Mouse (Mus musculus) neural tube, embryonic 11.5 days (tissue): ENCODE data around the gene Klhl18. TPM values are rescaled to one million over a fixed set of nuclear protein-coding genes. Genes with fewer than 3 reads are reported as not detected.
A peak's percentile ranks its signal among the peaks of the same experiment; 100 is the strongest.
"Not testable (repeated sequence)": the region's sequence is repeated elsewhere in the genome, so short reads cannot be mapped to it uniquely, and the experiment has no call there.

Source experiments
- ATAC-seq: fragments of 200-750 bp; cut with Nextera tagmentation; 2 replicates; pipeline ENCODE4 v1.8.0; 2017; ENCODE audit warnings: moderate number of reproducible peaks, mild to moderate bottlenecking, moderate TSS enrichment, moderate library complexity; ENCODE audit not compliant: insufficient read depth, low FRiP score, low TSS enrichment
- DNase-seq: peaks from one replicate; pipeline ENCODE4 v3.0.0-alpha.2; 2015; ENCODE audit warnings: low spot score
- H3K27ac ChIP-seq: fragments of 300-500 bp; sonication (generic); 2 replicates; pipeline ENCODE4 v1.5.1; 2014; ENCODE audit warnings: low read depth, mild to moderate bottlenecking, low read length
- H3K27me3 ChIP-seq: fragments of 300-500 bp; sonication (generic); 2 replicates; pipeline ENCODE4 v1.6.1; 2014; ENCODE audit warnings: mild to moderate bottlenecking, low read length, mixed read lengths; ENCODE audit not compliant: control insufficient read depth, insufficient read depth
- H3K36me3 ChIP-seq: fragments of 300-500 bp; sonication (generic); 2 replicates; pipeline ENCODE4 v1.6.1; 2014; ENCODE audit warnings: mild to moderate bottlenecking, low read length, moderate library complexity, mixed read lengths; ENCODE audit not compliant: control insufficient read depth, insufficient read depth
- H3K4me1 ChIP-seq: fragments of 300-500 bp; sonication (generic); 2 replicates; pipeline ENCODE4 v1.6.1; 2014; ENCODE audit warnings: low read length, mixed read lengths; ENCODE audit not compliant: control insufficient read depth, insufficient read depth
- H3K4me2 ChIP-seq: fragments of 300-500 bp; sonication (generic); 2 replicates; pipeline ENCODE4 v1.6.1; 2014; ENCODE audit warnings: low read depth, mild to moderate bottlenecking, moderate library complexity
- H3K4me3 ChIP-seq: fragments of 300-500 bp; sonication (generic); 2 replicates; pipeline ENCODE4 v1.5.1; 2014; ENCODE audit warnings: low read depth, low read length
- H3K9ac ChIP-seq: fragments of 300-500 bp; sonication (generic); 2 replicates; pipeline ENCODE4 v1.6.1; 2014; ENCODE audit warnings: mild to moderate bottlenecking, low read length
- H3K9me3 ChIP-seq: fragments of 300-500 bp; sonication (generic); 2 replicates; pipeline ENCODE4 v1.6.1; 2016; ENCODE audit warnings: low read length; ENCODE audit not compliant: control insufficient read depth
- WGBS: fragments of 180-500 bp; shearing (Covaris S2); extraction: QIAGEN DNeasy Blood & Tissue Kit; methylation state at CpG from one replicate; pipeline ENCODE4 v1.1.7; 2014; 5-methylcytosine and 5-hydroxymethylcytosine counted together
- polyA plus RNA-seq: library from polyadenylated mRNA; unstranded; fragments of >200 nt; fragmentation: Nextera tagmentation; extraction: Ambion mirVana; gene quantifications from 2 replicates; pipeline ENCODE4 v1.2.1, GENCODE M21; 2014

Klhl18 gene
- polyA plus RNA-seq, 1 experiment from 2014 or later, result 11.1 TPM

DNA sequence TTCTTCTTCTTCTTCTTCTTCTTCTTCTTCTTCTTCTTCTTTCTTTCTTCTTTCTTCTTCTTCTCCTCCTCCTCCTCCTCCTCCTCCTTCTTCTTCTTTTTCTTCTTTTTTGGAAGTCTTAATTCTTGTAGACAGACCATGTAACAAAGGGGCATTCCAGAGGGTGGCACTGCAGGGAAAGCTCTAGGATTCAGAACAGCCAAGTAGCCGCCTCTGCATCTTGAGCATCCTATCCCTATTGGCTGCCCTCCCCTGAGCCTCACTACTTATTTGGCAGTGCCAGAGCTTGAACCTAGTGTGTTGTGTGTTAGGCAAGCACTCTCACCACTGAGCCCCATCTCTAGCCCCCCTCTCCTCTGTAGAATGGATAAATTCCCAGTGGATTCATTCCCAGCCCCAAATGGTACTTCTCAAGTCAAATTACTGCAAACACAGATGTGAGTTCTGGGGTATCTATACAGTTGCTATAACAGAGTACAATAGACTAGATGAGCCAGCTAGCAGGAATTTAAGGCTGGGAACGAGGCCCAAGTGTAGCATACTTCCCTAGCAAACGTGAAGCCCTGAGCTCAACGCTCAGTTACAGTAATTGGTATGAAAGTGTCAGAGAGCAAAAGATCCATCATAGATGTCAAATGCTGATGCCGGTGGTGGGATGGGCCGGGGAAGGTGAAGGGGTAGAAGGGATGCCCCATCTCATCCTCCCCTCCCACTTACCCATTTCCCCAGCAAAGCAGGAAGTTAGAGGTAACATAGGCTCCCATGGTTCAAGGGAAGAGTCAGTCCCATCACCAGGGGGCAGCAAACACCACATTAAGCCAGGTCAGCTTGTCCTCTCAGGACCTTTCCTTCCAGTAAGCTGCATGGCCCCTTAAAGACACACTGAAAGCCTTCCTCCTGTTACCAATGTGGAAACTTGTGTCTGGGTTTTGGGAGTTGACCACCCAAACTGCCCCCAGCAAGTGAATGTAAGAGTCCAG is 65.3 kb downstream of the Klhl18 start:
- ATAC-seq, result no peak
- Histone ChIP-seq H3K4me1 (peaks cover 5% of the 10 kb centered on the region), H3K4me3 (no peak overlapping the region), H3K4me2 (no peak overlapping the region), H3K27ac (no peak overlapping the region), H3K27me3 (no peaks in the 10 kb centered on the region), H3K9ac (no peak overlapping the region), H3K9me3 (no peaks in the 10 kb centered on the region), H3K36me3 (no peaks in the 10 kb centered on the region)
- DNase-seq, result peak; percentile 81
- WGBS, result 43% methylated on average over 6 of the region's 6 CpGs

DNA sequence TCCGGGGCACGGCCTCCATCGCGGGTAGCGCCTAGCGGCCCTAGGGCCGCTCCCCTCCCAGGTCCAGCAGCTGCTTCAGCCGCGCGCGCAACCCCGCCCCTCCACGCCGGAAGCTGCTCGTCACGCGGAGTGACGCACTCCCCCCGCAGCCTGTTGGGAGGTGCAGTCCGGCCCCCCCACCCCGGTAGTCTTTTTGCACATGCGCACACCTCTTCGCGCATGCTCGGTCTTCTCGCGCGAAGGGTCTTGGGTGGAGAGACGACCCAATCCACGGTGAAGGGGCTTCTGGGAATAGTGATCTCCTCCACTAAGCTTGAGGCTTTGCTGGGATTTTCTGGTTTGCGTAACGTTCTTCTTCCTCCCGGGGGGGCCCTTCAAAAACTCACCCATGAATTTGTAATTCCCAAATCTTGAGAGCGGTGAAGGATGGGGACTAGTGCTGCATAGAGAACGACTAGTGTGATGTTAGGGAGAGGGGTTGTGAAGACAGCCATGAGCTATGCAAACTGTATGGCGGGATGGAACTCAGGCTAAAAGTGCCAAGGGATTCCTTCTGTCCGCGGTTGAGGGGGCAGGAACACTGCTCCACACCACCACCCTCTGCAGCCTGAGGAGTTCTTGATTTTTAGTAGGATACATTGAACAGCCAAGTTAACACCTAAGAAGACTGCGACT is 68.3 kb downstream of the Klhl18 start, which contains the start of gene Ptpn23:
TSS of gene Ptpn23 (minus strand) at position 115 of the 675 bp plus-strand sequence.
- DNase-seq, result peak; percentile 98
- H3K4me3 ChIP-seq, result peak within 1 kb of the TSS; percentile 85
- no peaks in the 10 kb centered on the region for H3K27me3 ChIP-seq
- under 1% methylated on average over 39 of the region's 39 CpGs for WGBS
- H3K27ac ChIP-seq, result peak within 1 kb of the TSS; percentile 60
- ATAC-seq, result peak; percentile 94
- H3K4me2 ChIP-seq, result peak within 1 kb of the TSS; percentile 87
- H3K36me3 ChIP-seq, result no peaks in the 10 kb centered on the region; the same call in 1 of the 2 replicates
- H3K4me1 ChIP-seq, result peaks cover 5% of the 10 kb centered on the region
- H3K9me3 ChIP-seq, result no peaks in the 10 kb centered on the region
- H3K9ac ChIP-seq, result peak within 1 kb of the TSS; percentile 82

DNA sequence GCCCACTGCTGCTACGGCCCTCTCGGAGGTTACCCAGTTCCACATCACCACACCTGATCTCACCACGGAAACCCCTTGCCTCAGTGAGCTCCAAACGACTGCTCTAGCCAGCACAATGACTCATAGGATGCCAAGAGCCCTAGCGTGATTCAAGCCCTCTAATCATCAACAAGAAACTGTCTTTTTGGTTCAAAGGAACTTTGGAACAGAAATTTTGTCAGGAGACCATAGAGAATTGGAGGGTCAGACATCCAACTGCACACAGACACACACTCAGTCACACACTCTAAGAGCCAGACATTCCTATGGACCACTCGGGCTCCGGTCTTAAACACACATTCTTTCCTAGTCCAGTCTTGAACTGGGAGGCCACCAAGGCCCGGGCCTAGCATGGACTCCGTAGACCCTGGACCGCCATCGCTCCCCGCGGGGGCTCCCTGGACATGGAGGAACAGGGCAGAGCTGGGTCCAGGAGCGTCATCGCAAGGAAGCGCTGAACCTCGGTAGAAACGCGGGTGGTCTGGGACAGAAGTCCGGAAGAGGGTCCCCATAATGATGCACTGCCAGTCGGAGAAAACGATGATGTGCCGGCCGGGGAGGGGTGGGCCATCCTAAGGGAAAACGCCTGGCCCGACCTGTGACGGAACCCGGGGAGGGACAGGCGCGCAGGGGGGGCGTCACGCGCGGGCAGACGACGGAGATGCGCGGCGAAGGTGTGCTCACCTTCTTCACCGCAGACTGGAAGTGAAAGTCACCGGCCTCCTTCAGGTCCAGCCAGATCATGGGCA is 69.0 kb downstream of the Klhl18 start:
- Histone ChIP-seq H3K27ac (peak overlapping the region; percentile 49), H3K27me3 (no peaks in the 10 kb centered on the region), H3K4me1 (peaks cover 5% of the 10 kb centered on the region), H3K9me3 (no peaks in the 10 kb centered on the region), H3K4me2 (peak overlapping the region; percentile 87), H3K36me3 (no peaks in the 10 kb centered on the region; the same call in 1 of the 2 replicates), H3K4me3 (peak overlapping the region; percentile 85), H3K9ac (peak overlapping the region; percentile 82)
- DNase-seq, result no peak
- ATAC-seq, result peak; percentile 67
- WGBS, result 5% methylated on average over 31 of the region's 41 CpGs

DNA sequence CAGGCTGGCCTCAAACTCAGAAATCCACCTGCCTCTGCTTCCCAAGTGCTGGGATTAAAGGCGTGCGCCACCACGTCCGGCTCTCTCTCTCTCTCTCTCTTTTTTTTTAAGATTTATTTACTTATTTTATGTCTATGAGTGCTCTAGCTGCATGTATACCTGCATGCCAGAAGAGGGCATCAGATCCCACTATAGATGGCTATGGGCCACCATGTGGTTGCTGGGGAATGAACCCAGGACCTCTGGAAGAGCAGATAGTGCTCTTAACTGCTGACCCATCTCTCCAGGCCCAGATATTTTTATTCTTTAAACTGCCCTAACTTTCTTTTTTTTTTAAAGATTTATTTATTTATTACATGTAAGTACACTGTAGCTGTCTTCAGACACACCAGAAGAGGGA is 73.3 kb downstream of the Klhl18 start:
- not testable (repeated sequence) for H3K27ac ChIP-seq, H3K36me3 ChIP-seq, H3K27me3 ChIP-seq, ATAC-seq, DNase-seq, H3K4me2 ChIP-seq, H3K9me3 ChIP-seq, H3K9ac ChIP-seq, H3K4me3 ChIP-seq, H3K4me1 ChIP-seq
- 91% methylated on average over 4 of the region's 4 CpGs for WGBS

DNA sequence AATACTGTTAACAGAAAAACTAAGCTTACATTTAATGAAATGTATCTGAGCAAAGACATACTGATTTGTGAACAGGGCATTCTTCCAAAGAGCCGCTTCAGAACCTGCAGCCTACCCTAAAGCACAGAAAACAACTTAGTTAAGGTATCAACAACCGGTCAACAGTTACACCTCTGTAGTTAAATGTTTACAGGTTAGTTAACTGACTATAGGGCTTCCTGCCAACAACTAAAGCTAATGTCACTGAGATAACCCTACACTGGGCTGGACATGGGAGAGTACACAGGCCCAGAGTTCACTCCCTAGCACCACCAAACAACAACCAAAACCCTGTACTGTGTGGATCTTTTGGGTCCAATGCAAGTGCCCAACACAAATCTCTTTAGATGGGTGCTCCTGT is 73.8 kb downstream of the Klhl18 start:
- H3K4me2 ChIP-seq, result no peak overlapping the region
- H3K27me3 ChIP-seq, result no peaks in the 10 kb centered on the region
- no peak overlapping the region for H3K9ac ChIP-seq
- H3K9me3 ChIP-seq, result no peaks in the 10 kb centered on the region
- H3K4me1 ChIP-seq, result peaks cover 5% of the 10 kb centered on the region
- H3K27ac ChIP-seq, result no peak overlapping the region
- 100% methylated on average over 2 of the region's 2 CpGs for WGBS
- no peaks in the 10 kb centered on the region; the same call in 1 of the 2 replicates for H3K36me3 ChIP-seq
- no peak overlapping the region for H3K4me3 ChIP-seq
- no peak for DNase-seq
- no peak for ATAC-seq

DNA sequence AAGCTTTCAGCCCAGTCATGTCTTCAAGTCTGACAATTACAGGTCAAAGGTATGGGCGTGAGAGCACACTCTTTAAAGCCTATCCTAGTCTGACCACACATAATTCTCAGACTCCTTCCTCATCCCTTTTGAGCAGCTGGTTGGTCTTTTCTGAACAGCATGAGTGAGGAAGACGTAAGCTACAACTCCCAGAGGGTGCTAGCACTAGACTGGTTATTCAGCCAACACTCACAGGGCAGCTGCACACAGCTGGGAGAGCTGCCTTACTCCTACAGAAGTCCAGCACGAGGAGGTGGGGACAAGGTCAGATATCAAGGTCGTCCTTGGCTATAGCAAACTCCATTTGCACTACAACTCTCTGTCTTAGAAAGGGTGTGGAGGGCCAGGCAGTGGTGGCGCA is 75.8 kb downstream of the Klhl18 start:
- H3K36me3 ChIP-seq, result no peaks in the 10 kb centered on the region; the same call in 1 of the 2 replicates
- 90% methylated on average over 5 of the region's 5 CpGs for WGBS

DNA sequence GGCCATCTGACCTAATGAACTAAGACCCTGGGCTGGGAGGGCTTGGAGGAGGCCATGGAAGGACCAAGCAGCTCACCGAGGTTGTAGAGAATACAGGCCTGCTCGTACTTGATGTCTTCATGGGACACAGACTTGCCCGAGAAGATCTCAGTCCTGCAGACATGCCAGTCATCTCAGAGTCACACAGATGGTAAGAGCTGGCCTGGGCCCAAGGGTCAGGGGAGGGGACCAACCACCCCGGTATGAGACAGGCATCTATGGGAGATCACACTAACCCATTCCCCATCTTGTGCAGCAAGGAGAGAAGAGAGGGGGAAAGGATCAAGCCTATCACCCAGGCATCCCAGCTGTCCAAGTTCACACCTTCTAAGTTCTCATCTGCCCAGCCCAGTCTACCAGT is 83.2 kb downstream of the Klhl18 start:
- Histone ChIP-seq H3K36me3 (peaks cover 20% of the 10 kb centered on the region), H3K9me3 (no peaks in the 10 kb centered on the region), H3K4me2 (no peak overlapping the region), H3K4me3 (no peak overlapping the region), H3K9ac (no peak overlapping the region), H3K27me3 (no peaks in the 10 kb centered on the region), H3K27ac (no peak overlapping the region), H3K4me1 (no peaks in the 10 kb centered on the region)
- WGBS, result 91% methylated on average over 4 of the region's 4 CpGs
- DNase-seq (no peak), ATAC-seq (no peak)

More for the DNA sequence above, 75.8 kb downstream of the Klhl18 start:
- no peak overlapping the region for H3K9ac ChIP-seq
- no peak overlapping the region for H3K4me2 ChIP-seq
- no peaks in the 10 kb centered on the region for H3K9me3 ChIP-seq
- H3K27me3 ChIP-seq, result no peaks in the 10 kb centered on the region
- no peaks in the 10 kb centered on the region for H3K4me1 ChIP-seq
- DNase-seq (no peak), ATAC-seq (no peak)
- H3K4me3 ChIP-seq, result no peak overlapping the region
- H3K27ac ChIP-seq, result no peak overlapping the region

DNA sequence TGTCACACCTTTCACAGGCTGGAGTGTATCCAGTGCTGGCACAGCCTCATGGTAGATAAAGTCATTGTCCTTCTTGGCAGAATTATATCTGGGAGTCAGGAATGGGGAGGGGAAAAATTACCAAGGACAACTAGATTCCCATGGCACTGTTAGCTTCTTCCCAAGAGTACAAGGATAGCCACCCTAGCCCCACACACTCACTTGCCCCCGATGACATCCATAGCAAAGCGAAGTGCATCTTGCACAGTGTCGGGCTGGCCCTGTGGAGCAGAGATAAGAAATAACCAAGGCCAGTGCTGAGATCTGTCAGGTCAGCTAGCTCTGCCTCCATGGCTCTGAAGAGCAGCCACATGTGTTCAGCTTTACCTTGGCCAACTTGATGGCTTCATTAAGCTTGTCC is 85.7 kb downstream of the Klhl18 start:
- ATAC-seq, result no peak
- H3K9ac ChIP-seq, result no peak overlapping the region
- H3K27me3 ChIP-seq, result no peaks in the 10 kb centered on the region
- no peak overlapping the region for H3K27ac ChIP-seq
- DNase-seq, result no peak
- 88% methylated on average over 3 of the region's 3 CpGs for WGBS
- H3K4me1 ChIP-seq, result no peaks in the 10 kb centered on the region
- no peak overlapping the region for H3K4me2 ChIP-seq
- H3K4me3 ChIP-seq, result no peak overlapping the region
- no peaks in the 10 kb centered on the region for H3K9me3 ChIP-seq
- peaks cover 32% of the 10 kb centered on the region for H3K36me3 ChIP-seq
